Mouse (Mus musculus) stomach, postnatal 0 days (tissue): ENCODE results near the gene Casp9.

ENCODE experiments used
- CTCF ChIP-seq: IDR thresholded peaks from 2 replicates; pipeline ENCODE4 v1.5.1; 2016; ENCODE audit warnings: antibody characterized with exemption, low read depth, mild to moderate bottlenecking, moderate library complexity
- EP300 ChIP-seq: optimal IDR thresholded peaks from 2 replicates; pipeline ENCODE3; 2016; ENCODE audit warnings: antibody characterized with exemption

DNA sequence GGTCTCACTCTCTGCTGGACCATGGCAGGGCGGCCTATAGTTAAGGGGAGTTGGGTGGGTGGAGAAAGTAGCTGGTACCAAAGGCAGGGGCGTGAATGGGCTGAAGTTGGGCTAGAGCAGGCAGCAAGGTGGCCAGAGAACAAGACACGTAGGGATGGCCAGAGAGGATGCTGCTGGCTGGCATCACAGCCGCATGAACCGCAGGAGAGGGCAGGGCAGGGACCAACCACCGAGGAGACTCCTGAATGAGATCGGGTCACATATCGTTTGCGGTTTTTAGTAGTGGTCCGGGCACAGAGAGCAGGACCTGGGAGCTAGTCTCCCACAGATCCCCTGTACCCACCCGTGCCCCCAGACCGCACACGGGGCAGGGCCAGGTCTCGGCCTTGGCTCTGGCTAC lies 65.9 kb downstream of the Casp9 start:
- TF ChIP-seq CTCF: no peak
- no peak for TF ChIP-seq EP300
